Mouse (Mus musculus): ENCODE measurements around the gene Mapk7.

Mapk7 gene

DNA sequence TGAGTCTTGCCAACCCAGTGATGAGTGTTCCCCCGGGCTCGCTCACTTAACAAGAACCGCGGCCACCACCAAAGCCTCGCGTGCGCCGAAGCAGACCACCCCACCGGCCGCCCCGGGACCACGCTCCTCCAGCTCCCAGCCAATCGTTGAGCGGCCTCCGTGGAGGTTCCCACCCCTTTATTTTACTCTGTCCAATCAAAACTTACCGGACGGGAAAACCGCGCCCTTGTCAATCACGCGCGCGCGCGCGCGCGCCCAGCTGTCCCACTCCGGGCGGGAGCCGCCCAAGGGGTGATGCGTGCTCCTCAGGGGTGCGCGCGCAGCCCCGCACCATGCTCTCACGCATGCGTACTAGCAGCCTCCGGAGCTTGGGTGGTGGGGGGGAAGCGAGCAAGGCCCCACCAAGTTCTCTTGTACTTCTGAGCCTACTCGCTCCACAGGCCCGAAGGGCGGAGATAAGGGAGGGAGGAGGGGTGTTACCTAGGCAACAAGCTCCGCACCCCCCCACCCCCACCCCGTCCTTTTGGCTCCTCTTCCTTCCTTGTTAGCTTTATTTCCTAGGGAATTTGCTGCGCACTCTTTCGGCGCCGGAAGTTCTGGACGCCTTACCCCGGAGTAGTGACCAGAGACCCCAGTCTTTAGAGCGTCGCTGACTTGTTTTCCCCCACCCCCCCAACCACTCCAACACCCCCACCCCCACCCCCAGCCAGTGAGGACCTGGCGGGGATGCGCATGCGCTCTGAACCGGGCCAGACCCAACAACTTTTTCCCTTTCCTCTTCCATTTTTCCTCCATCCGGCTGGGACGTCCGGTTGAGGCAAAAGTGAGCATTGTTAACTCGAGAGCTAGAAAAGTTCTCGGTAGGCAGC lies at the start of gene Mapk7:
Gene Mapk7, minus strand, starts transcription at position 278 of the 869 bp plus-strand sequence.
- peak; percentile 95 to 96 for DNase-seq (ENCODE audit: low spot score in 2 of 2)

DNA sequence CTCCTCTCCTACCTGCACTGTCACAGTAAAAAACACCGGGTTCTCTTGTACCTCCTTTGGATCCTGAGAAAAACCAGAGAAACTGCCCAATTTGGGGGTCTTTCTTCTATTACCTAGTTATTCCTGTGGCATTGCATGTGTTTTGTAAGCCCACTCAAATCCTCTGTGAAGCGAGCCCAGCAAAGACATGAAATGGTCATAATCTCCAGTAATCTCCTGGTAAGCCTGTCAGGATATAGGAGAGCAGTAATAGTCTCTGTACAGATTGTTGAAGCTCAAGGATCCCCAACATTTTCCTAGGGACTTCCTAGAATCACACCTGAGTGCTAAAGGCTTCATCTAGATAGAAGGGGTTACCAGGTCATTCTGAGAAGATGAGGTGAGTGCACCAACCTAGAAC lies 46.9 kb upstream of the Mapk7 start:
- DNase-seq (ENCODE audit: low spot score in 2 of 2), result no peak

DNA sequence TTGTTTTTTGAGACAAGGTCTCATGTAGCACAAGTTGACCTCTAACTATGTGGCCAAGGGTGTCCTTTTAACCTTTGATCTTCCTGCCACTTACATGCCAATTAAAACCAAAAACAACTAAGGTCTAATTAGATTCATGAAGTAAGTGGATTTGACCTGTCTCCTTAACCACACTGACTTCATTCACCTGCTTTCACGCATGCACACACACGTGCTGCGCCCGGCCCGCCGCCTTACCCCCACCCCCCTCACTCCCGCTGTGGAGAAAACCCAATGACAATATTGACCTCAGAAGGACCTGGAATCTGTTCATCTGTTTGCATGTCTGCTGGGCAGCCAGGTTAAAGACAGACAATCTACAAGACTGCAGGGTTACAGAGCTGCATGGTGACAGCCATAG lies 46.4 kb upstream of the Mapk7 start:
- no peak for DNase-seq (ENCODE audit: low spot score in 2 of 2)

DNA sequence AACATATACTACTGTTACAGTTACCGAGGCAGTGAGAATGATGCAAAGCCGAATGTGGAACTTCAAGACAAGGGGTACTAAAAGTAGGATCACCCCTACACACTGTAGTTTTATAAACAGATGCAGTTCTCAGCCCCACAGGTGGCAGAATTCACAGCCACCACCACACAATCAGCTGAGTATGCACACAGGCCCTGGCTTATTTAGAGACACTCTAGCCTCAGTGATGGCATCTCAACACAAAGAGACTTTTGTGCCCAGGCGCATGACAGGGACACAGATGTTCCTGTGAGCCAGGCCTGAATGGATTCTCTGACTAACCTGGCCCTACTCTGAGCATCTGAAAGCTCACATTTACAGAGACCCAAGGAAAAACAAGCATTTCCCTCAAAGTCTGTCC lies 43.2 kb upstream of the Mapk7 start:
- DNase-seq (ENCODE audit: low spot score in 2 of 2), result peak in 1 of 2 experiments; percentile 51

DNA sequence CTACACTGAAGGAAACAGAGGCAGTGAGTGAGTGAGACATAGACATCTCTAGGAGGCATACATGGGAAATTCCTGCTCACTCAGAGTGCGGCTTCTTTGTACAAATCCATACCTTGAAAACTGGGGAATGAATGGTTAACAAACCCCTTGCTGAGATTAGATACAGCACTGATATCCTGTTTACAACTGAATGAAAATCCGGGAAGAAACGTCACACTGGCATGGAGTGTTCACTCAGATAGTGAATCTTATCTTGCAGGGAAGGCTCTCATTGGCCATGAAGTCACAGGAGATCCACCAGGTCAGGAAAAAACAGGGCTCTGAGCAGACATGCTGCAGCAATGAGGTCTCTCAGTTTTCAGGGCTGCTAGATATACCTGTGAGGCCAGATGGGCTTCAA lies 42.7 kb upstream of the Mapk7 start:
- DNase-seq (ENCODE audit: low spot score in 2 of 2), result no peak

DNA sequence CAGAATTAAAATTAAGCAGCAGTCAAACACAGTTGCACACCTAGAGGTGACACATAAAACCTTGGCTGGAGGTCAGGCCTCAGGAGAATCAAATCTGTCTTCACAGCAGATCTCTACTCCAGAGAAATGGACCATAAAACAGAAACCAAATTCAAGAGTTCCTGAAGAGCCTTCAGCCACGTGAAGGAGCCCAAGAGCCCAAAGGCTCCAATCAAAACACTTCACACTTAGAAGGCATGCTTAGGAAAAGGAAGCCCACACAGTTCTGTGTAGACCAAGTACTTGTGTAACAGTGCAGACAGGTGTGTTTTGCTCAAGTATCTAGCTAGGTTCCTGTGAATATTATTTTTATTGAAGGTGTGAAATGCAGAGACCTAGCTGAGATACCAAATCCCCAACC lies 41.3 kb upstream of the Mapk7 start:
- no peak for DNase-seq (ENCODE audit: low spot score in 2 of 2)

DNA sequence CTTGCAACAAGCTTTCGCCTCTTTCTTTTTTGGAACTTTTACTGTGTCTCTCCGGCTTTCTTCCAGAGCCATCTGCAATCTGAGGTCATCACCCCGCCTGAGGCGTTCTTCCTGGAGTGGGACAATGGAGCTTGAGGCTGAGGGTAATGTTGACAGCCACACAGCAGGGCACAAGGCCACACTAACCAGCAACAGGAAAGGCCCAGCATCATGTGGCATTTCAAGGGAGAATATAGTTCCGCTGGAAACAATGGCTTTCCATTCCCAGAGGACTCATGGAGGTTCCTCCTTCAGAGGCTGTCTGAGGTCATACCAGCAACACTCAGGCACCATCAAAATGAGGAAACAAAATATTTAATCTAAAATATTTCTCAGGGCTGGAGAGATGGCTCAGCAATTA lies 39.4 kb upstream of the Mapk7 start:
- DNase-seq (ENCODE audit: low spot score in 2 of 2), result no peak

DNA sequence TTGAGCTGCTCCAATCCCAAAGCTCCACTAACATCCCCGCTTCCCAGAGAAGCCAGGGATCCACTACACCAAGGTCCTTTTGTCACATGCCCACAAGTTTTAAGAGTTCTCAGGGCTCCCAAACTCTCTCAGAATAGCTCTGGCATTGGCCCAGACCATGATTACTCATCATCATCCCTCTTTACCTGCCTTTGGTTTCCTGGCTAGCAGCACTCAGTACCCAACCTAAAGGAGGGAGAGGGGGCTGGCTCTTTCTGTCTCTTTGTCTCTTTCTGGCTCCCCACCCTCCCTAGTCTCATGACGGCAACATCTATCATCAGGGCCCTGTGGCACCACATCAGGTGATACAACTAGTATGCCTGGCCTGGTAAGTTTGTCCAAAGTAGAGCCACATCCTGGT lies 38.6 kb upstream of the Mapk7 start:
- no peak for DNase-seq (ENCODE audit: low spot score in 2 of 2)

DNA sequence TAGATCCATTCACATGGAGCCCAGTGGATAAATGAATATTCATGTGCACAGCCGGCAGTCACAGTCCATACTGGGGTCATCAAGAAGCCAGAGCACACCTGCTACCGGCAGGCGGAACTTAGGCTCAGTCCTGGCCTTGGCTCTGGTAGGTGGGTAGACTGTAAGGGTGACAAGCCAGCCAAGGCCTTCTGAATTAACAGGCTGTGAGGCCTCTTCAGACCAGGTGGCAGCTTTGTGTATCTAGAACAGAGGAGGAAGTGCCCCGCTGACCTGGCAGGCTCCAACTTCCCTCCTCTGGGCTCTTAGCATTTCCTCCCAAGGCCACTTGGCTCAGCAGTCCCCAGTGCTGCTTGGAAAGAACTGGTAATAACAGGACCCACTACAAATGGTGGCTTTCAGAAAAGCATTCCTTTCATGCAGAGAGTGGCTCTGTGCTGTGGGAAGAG lies 35.1 kb upstream of the Mapk7 start:
- peak; percentile 38 to 46 for DNase-seq (ENCODE audit: low spot score in 2 of 2)

DNA sequence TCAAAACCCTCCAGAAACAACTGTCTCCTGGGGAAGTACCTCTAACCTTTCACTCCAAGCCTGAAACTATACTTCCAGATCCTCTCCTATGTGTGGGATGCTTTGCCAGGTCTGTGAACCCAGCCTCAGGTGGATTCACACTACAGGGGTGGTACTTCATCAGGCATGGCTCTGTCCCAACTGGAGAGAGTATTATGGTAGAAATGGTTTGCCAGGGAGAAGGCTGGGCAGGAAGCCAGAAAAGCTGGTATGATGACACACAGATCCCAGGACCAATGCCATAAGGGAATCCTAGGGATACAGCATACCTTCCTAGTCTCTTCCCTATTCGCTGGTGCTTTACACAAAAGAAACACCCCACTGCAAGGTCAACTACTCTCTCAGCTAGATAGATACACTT lies 32.7 kb upstream of the Mapk7 start:
- DNase-seq (ENCODE audit: low spot score in 2 of 2), result no peak

DNA sequence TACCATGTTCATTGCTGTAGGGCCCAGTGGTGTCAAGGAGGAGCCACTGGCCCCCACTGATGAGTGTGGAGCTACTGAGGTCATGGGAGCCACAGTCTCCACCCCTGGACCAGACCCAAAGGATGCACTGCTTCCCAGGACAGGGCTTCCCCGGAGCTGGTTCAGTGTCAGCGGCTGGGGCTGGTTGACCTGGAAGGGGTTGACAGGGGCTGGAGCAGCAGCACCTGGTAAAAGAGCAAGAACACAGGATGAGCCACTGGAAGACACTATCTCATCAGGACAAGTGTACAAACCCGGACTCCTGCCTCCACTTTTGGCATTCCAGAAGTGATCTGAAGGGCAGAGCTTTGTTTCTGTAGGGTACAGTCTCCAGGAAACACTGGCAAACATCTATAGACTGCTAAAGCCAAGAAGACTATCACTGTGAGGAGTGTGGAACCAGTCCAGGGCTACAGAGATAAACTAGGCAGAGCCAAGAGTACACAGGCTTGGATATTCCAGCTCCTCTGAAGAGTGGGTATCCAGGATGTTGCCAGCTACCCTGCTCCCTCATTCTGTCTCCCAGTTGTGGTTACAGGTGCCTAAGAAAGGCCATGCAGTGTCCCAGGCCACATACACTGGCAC lies 25.4 kb upstream of the Mapk7 start:
- DNase-seq (ENCODE audit: low spot score in 2 of 2), result no peak

DNA sequence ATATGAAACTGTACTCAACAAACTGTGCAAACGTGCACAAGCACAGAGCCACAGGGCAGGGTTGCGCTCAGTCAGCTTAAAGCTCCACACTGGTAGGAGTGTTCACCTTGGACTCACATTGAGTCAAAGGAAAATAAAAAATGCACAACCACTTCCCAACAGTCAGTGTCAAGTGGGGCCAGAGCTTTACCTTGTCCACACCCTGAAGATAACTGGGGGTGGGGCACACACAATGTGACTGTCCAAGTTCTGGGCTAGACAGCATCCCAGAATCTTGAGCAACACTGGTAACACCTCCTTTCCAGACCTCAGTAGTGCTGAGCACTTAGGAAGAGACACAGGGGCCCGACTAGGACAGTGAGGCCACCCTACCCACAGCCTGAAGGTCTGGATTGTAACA lies 24.7 kb upstream of the Mapk7 start:
- no peak for DNase-seq (ENCODE audit: low spot score in 2 of 2)

DNA sequence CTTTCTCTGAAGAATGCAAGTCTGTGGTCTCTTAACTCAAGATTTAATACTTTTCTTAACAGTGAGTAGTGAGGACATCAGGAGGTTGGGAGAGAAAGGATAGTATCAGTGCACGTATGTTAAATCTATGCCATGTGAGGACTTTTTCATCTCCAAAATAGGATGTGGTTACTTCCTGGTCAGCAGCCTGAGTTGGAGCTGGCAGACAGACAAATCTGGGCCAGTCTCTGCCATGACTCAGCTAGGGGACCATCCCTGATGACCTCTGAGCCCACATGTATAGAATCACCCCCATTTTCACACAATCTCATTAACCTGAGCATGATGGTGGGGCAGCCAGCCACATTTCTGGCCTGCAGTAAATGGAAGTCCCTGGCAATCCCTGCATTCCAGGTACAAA lies 23.8 kb upstream of the Mapk7 start:
- no peak for DNase-seq (ENCODE audit: low spot score in 2 of 2)

DNA sequence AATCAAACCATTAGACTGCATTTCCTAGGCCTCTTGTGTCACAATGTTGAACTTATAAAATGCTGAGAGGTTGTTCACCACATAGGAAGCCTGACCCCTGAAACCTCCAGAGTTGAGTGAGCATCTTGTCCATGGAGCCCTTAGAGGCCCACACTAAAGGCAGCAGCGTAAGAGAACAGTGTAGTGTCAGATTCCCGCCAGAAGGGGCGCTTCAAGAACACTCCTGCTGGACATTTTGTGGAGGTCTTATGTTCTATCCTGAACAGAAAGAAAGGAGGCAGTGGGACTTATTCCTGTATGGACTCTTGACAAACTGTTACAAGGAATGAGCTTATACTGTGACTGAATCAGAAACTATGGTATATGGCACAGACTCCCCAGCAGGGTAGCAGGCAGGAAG lies 20.7 kb upstream of the Mapk7 start:
- DNase-seq (ENCODE audit: low spot score in 2 of 2), result no peak

DNA sequence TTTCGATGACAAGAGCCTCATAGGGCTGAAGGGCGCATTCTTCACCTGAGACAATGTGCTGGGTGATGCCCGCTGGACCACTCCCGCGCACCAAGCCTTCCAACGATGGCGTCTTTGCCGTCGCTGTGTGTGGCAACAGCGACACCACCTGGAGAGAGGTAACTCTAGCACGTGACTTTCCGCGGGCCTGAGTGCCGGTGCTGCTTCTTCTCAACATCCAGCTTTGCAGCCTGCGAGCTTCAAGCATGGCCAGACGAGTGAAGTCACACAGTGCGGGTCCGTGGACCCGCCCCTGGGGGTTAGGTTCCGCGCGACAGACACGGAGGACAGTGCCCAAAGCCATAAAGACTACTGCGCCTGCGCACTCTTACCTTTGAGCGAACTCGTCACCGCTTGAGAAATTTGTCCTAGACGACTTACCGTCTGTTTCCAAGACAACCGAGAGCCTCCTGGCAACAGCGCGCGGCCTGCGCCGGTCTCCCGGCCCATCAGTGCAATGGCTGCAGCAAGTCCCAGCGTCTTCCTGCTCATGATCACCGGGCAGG lies 10.6 kb upstream of the Mapk7 start, which contains the start of gene B9d1:
Gene B9d1, plus strand, starts transcription at position 432 of the 545 bp plus-strand sequence.
- peak; percentile 95 to 96 for DNase-seq (ENCODE audit: low spot score in 2 of 2)

DNA sequence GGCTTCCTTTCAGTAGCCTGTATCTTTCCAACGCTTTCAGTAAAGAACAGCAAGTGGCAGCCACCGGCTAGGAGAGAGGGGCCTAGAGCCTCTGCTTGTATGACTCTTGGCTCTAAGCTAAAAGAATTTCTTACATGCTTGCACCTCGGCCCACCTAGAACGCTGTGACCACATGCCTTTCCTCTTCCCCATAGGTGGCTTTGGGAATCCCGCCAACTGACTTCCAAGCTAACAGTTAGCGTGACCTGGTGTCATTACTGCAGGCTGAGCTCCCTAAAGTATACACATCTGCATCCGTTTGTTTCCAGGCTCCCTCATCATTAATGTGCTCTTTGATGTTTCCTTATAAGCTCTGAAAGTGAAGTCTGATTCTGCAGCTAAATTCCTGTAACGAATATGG lies 9.7 kb upstream of the Mapk7 start:
- no peak for DNase-seq (ENCODE audit: low spot score in 2 of 2)

DNA sequence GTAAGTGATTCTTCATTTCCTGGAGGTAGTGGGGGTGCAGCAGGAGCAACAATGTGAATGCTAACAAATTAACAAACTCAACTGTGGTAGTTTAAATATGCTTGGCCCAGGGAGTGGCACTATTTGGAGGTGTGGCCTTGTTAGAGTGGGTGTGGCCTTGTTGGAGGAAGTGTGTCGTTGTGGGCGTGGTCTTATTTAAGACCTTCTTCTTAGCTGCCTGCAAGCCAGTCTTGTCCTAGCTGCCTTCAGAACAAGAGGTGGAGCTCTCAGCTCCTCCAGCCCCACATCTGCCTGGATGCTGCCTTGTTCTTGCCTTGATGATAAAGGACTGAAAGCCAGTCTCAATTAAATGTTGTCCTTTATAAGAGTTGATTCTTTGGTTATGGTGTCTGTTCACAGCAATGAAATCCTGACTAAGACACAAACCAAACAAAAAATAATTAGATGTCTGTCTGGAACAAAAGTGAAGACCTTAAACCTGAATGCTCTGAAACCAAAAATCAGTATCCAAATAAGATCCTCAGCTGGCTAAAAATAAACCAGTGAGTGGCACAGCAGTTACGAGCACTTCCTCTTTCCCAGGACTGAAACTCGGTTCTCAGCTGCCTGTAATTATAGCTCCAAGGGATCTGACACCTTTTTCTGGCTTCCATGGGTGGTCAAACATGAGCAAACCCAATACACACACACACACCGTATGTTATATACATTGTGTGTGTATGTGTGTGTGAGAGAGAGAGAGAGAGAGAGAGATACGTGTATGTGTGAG lies 4.7 kb upstream of the Mapk7 start:
- no peak for DNase-seq (ENCODE audit: low spot score in 2 of 2)

DNA sequence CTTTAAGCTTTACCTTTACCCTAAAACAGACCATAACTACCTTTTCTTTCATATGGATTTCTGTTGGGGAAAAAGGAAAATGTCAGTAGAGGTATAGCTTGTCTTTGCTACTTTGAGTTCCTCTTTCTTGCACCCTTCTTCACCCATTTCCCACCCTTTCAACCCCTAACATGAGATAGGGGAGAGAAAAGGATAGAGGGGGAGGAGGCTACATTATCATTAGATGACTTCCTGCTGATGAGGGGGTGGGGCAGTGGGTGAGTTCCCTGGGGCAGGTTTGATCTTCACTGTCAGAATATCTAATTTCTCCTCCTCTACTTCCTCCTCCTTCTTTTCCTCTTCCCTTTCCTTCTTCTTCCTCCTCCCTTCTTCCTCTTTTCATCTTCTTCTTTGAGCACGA lies 3.3 kb upstream of the Mapk7 start:
- DNase-seq (ENCODE audit: low spot score in 2 of 2), result no peak

DNA sequence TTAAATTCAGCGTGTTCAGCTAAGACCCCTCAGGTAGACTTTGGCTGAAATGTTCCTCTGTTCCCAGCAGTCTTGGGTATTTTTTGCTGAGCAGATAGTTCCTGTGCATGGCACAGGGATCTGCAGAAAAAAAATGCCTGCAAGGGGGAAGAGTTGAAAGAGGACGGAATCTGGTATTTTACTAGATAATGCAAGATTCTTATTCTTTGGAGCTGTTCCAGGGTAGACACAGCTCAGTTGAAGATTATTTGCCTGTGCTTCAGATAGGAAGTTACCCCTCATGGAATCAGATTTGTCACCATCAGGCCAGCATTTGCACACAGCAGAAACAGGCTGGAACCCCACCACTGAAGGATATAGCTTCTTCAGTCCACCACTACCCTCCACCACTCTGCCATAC lies 1.3 kb upstream of the Mapk7 start:
- no peak for DNase-seq (ENCODE audit: low spot score in 2 of 2)

DNA sequence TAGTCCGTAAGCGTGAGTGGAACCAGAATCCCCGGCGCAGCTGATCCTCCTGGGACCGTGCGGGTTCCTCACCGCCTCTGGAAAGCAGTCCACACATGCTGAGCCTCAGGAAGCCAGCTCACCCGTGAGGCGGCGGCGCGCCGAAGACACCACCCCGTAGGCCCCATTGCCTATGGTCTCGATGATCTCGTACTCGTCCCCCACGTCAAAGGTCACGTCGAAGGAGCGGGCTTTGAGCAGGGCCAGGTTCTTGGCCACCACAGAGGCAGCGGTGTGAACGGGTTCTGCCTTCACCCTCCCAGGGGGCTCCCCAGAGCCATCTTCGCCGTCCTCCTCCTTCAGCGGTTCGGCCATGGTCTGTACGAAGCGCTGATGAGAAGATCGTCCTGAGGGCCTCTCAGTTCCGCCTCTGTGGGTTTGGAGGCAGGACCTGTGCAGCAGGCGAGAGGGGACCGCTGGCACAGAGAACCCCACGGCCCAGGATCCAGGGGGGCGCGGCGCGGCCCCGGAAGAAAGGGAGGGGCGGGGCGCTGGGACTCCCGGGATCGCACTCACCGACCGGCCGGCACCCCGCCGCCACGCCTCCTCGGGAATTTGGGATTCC lies 579 bp downstream of the Mapk7 start:
- no peak for DNase-seq (ENCODE audit: low spot score in 2 of 2)

DNA sequence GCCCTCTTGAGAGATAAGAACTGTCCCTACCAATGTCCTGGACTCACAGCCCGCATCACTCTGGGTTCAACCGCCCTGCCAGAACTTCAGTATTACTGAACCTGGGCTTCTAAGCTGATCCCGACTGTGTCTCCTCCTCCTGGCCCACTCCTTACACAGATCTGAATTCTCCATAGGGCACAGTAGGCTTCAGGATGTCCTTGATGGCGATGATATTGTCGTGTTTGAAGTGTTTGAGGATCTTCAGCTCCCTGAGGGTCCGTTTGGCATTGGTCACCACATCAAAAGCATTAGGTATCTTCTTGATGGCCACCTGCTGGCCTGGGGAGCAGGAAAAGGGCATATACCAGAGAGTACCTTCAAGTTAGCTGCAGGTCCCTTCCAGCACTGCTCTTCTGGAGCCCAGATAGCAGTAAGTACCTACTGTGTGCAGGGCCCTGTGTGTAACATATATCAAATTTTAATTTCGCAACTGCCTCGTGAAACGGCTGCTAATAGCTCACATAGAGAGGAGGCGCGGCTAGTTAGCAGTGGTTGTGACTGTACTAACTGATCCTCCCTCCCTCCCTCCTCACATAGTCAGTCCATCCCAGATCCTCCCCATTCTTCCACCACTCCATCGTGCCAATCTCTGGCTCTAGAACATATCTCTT lies 1.3 kb downstream of the Mapk7 start:
- no peak for DNase-seq (ENCODE audit: low spot score in 2 of 2)
